Mouse (Mus musculus) lung, postnatal 0 days (tissue): Measurements from ENCODE around the gene Apln. TPM values are rescaled to one million over a fixed set of nuclear protein-coding genes. Genes with fewer than 3 reads are reported as not detected.

Source experiments
- ATAC-seq: fragments of 200-750 bp; cut with Nextera tagmentation; 2 replicates; pipeline ENCODE4 v1.8.0; 2017; ENCODE audit warnings: moderate library complexity
- DNase-seq: peaks from one replicate; pipeline ENCODE4 v3.0.0-alpha.2; 2016; ENCODE audit warnings: low spot score
- H3K27ac ChIP-seq: fragments of 300-500 bp; sonication (generic); 2 replicates; pipeline ENCODE4 v1.5.1; 2014; ENCODE audit warnings: antibody characterized with exemption, mild to moderate bottlenecking, low read length, mixed read lengths
- H3K27me3 ChIP-seq: fragments of 300-500 bp; sonication (generic); replicated peaks from 2 replicates; pipeline ENCODE4 v1.6.1; 2014; ENCODE audit warnings: low read length, mixed read lengths; ENCODE audit not compliant: insufficient read depth
- H3K36me3 ChIP-seq: fragments of 300-500 bp; sonication (generic); 2 replicates; pipeline ENCODE4 v1.6.1; 2014; ENCODE audit warnings: low read length, mixed read lengths; ENCODE audit not compliant: insufficient read depth
- H3K4me1 ChIP-seq: fragments of 300-500 bp; sonication (generic); 2 replicates; pipeline ENCODE4 v1.6.1; 2014; ENCODE audit warnings: antibody characterized with exemption, low read depth, low read length, mixed read lengths; ENCODE audit not compliant: insufficient read depth
- H3K4me2 ChIP-seq: fragments of 300-500 bp; sonication (generic); replicated peaks from 2 replicates; pipeline ENCODE4 v1.6.1; 2014; ENCODE audit warnings: low read depth, mild to moderate bottlenecking, low read length, moderate library complexity, mixed read lengths
- H3K4me3 ChIP-seq: fragments of 300-500 bp; sonication (generic); 2 replicates; pipeline ENCODE4 v1.5.1; 2014; ENCODE audit warnings: low read depth, low read length
- H3K9ac ChIP-seq: fragments of 300-500 bp; sonication (generic); replicated peaks from 2 replicates; pipeline ENCODE4 v1.6.1; 2014; ENCODE audit warnings: low read depth, mild to moderate bottlenecking
- H3K9me3 ChIP-seq: fragments of 300-500 bp; sonication (generic); 2 replicates; pipeline ENCODE4 v1.6.1; 2016; ENCODE audit warnings: low read length, mixed read lengths
- CTCF ChIP-seq: IDR thresholded peaks from 2 replicates; pipeline ENCODE4 v1.5.1; 2016; ENCODE audit warnings: antibody characterized with exemption, mild to moderate bottlenecking
- EP300 ChIP-seq: IDR thresholded peaks from 2 replicates; pipeline ENCODE4 v1.6.1; 2016; ENCODE audit warnings: antibody characterized with exemption, mild to moderate bottlenecking, control low read depth
- WGBS: fragments of 180-500 bp; shearing (Covaris S2); extraction: QIAGEN DNeasy Blood & Tissue Kit; methylation state at CpG from one replicate; pipeline ENCODE4 v1.1.7; 2014; 5-methylcytosine and 5-hydroxymethylcytosine counted together
- polyA plus RNA-seq: library from polyadenylated mRNA; unstranded; fragments of >200 nt; fragmentation: Nextera tagmentation; extraction: Ambion mirVana; gene quantifications from 2 replicates; pipeline ENCODE4 v1.2.1, GENCODE M21; 2015

The Apln gene
- polyA plus RNA-seq, result 12.7 and 12.9 TPM in 2 replicates

- H3K9ac ChIP-seq, result no peak within 1 kb of the TSS
- H3K4me1 ChIP-seq, result no peaks in the 10 kb centered on the region
- TF ChIP-seq EP300 (no peak), CTCF (no peak)
- H3K4me3 ChIP-seq, result peak within 1 kb of the TSS; percentile 41
- ATAC-seq (peak; percentile 63), DNase-seq (peak; percentile 23)
- 12% methylated on average over 42 of the region's 73 CpGs for WGBS
- no peaks in the 10 kb centered on the region for H3K27me3 ChIP-seq
- no peaks in the 10 kb centered on the region for H3K36me3 ChIP-seq
- H3K9me3 ChIP-seq, result no peaks in the 10 kb centered on the region
- H3K4me2 ChIP-seq, result peak within 1 kb of the TSS; percentile 68
- H3K27ac ChIP-seq, result no peak within 1 kb of the TSS
Measured at GRCm38 (mm10) chrX:48034144-48035113, at the start of gene Apln. Apln (minus strand) TSS chrX:48034853.

DNA sequence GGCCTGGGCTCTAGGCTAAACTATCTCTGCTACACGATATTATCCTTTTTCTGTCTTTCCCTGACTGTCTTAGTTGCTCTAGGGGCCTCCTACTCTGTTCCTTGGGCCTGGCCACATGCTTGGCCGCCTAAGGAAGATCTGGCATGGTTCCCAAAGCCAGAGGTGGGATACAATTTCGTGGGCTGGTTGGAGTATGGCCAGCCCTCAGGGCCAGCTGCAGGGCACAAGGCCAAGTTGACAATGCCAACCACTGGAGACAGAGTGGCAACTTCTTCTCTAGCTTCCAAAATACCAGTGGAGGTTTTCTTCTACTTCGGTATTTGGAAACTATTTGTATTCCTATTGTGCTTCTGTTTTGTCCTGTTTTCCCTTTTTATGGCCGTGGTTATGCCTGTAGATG lies 47.7 kb upstream of the Apln start:
- no peaks in the 10 kb centered on the region for H3K36me3 ChIP-seq
- TF ChIP-seq EP300 (no peak), CTCF (no peak)
- no peaks in the 10 kb centered on the region for H3K4me1 ChIP-seq
- no peaks in the 10 kb centered on the region for H3K27me3 ChIP-seq
- no peak overlapping the region for H3K4me2 ChIP-seq
- no peaks in the 10 kb centered on the region for H3K9me3 ChIP-seq
- no peak overlapping the region for H3K27ac ChIP-seq
- WGBS, result 46% methylated on average over 5 of the region's 5 CpGs
- H3K9ac ChIP-seq, result no peak overlapping the region
- H3K4me3 ChIP-seq, result no peak overlapping the region
- DNase-seq, result no peak
- ATAC-seq, result no peak

DNA sequence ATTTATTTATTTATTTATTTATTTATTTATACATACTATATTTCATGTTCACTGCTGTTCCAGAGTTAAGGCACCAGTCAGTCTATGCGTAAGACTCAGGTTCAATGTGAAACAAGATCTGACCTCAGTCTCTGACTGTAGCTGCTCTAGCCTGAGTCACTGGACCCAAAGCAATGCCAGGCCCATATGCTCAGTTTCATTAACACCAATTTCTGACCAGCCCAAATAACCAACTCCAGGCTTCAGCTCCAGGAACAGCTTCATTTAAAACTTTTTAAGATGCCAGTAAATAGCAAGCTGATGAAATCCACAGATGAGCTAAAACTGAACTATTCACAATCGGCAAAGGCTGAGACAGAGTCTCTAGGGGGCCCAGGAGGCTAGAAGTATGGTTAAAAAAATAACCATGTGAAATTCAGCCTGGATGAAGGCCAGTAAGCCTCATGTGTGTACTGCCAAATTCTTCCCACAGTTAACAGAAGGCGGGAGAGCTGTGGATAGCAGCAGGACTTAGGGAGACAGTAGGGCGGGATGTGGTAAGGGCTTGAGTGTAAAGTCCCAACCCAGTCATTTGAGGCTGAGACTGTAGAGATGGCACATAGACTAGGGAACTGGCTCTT lies 42.3 kb upstream of the Apln start:
- TF ChIP-seq EP300, result no peak
- TF ChIP-seq CTCF, result no peak
- Histone ChIP-seq H3K36me3 (no peaks in the 10 kb centered on the region), H3K4me2 (no peak overlapping the region), H3K27me3 (no peaks in the 10 kb centered on the region), H3K9ac (no peak overlapping the region), H3K4me1 (no peaks in the 10 kb centered on the region), H3K4me3 (no peak overlapping the region), H3K27ac (no peak overlapping the region), H3K9me3 (no peaks in the 10 kb centered on the region)
- peak; percentile 20 for DNase-seq
- 59% methylated on average over 4 of the region's 4 CpGs for WGBS
- ATAC-seq, result no peak

GRCm38 (mm10) chrX:48074691-48075090 lies 40.0 kb upstream of the Apln start:
- Histone ChIP-seq H3K9me3 (no peaks in the 10 kb centered on the region), H3K27me3 (no peaks in the 10 kb centered on the region), H3K4me2 (no peak overlapping the region), H3K9ac (no peak overlapping the region), H3K4me1 (no peaks in the 10 kb centered on the region), H3K27ac (no peak overlapping the region), H3K36me3 (no peaks in the 10 kb centered on the region), H3K4me3 (no peak overlapping the region)
- no peak for ATAC-seq
- WGBS, result 64% methylated on average over 3 of the region's 3 CpGs
- no peak for DNase-seq
- no peak for TF ChIP-seq CTCF
- no peak for TF ChIP-seq EP300

DNA sequence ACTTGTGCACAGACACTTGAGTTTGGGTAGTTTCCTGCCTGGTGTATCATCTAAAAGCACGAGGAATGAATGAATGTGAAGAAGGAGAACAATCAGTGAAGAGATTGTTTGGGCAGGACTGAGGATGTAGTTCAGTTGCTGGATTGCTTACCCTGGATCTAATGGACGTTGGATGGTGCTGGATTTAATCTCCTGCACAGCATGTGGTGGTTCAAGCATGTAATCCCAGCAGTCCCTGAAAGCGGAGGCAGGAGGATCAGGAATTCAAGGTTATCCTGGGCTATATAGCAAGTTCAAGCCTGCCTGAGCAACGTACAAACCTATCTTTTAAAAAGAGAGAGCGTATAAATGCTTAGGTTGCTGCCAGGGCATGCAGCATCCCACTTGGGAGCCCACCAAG lies 37.7 kb upstream of the Apln start:
- H3K9me3 ChIP-seq, result no peaks in the 10 kb centered on the region
- no peak overlapping the region for H3K27ac ChIP-seq
- H3K36me3 ChIP-seq, result no peaks in the 10 kb centered on the region
- WGBS, result 45% methylated on average over 5 of the region's 5 CpGs
- DNase-seq (no peak), ATAC-seq (no peak)
- H3K9ac ChIP-seq, result no peak overlapping the region
- no peaks in the 10 kb centered on the region for H3K4me1 ChIP-seq
- no peaks in the 10 kb centered on the region for H3K27me3 ChIP-seq
- no peak overlapping the region for H3K4me2 ChIP-seq
- TF ChIP-seq EP300, result no peak
- TF ChIP-seq CTCF, result no peak
- no peak overlapping the region for H3K4me3 ChIP-seq

GRCm38 (mm10) chrX:48071961-48072360 lies 37.3 kb upstream of the Apln start:
- H3K27ac ChIP-seq, result no peak overlapping the region
- TF ChIP-seq CTCF (no peak), EP300 (no peak)
- no peak overlapping the region for H3K4me3 ChIP-seq
- no peak overlapping the region for H3K9ac ChIP-seq
- H3K4me2 ChIP-seq, result no peak overlapping the region
- H3K9me3 ChIP-seq, result no peaks in the 10 kb centered on the region
- WGBS, result 45% methylated on average over 3 of the region's 3 CpGs
- no peaks in the 10 kb centered on the region for H3K27me3 ChIP-seq
- H3K36me3 ChIP-seq, result no peaks in the 10 kb centered on the region
- ATAC-seq, result no peak
- no peaks in the 10 kb centered on the region for H3K4me1 ChIP-seq
- DNase-seq, result no peak
